Mouse (Mus musculus) hindlimb bud, embryonic 11.5 days (tissue): ENCODE measurements around the gene Pafah1b1.

ENCODE experiments used
- DNase-seq: peaks from one replicate; pipeline ENCODE4 v3.0.0-alpha.2; 2012; ENCODE audit warnings: low read depth, low spot score; ENCODE audit errors: extremely low spot score

The Pafah1b1 gene

DNA sequence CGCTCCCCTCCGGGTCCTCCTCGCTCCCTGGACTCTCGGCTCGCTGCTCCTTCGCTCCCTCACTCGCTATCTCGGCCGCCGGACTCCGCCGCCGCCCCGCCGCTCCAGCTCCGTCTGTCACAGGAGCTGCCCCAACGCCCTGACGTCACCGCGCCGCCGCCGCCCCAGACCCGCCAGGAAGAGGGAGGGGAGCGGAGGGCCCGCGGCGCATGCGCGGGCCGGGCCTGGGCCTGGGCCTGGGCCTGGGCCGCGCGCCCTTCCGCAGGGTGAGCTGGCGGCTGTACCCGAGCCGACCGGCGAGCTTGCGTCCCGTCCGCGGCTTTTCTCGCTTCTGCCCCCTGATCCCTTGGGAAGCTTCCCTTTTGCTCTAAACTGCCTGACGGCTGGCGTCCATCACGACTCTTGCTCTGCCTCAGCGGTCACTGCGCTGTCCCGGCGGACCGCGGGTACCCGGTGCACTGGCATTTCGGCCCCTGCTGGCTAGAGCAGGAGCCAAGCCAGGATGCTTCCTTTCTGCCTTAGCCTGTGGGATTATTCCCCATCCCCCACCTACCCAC is at the start of gene Pafah1b1:
Gene Pafah1b1, minus strand, starts transcription at position 436 of the 557 bp plus-strand sequence.
- peak; percentile 49 for DNase-seq

DNA sequence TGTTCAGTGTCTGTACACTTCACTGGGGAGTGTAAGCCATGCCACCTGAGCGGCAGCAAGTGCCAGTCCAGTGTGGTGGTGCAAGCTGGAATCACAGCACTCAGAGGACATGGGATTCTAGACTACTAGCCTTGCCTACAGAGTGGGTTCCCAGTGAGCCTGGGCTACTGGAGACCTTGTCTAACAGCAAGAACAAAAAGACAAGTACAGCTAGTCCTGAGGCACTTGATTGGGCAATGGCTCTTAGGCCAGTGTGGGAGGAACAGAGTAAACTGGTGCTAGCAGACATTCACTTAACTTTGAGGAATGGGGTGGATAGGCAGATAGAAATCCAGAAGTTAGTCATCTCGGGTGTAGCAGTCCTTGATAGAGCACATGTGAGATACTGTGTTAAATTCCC is 47.9 kb upstream of the Pafah1b1 start:
- no peak for DNase-seq

DNA sequence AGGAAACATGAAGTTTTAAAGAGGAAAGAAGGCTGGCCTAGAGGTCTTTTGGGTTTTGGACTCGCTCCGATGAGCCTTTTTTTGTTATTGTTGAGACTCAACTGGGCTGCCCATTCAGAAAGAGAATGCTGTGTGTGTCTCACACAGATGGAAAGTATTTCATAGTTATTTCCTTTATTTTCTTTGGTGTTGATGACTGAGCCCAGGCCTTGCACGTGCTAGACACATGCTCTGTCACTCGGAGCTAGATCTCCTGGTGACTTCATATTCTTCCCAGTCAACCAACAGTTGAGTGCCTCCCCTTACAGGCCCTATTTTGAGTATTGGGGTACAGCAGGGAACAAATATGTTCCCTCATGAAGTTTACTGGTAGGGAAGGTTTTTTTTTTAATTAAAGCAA is 47.2 kb upstream of the Pafah1b1 start:
- no peak for DNase-seq

DNA sequence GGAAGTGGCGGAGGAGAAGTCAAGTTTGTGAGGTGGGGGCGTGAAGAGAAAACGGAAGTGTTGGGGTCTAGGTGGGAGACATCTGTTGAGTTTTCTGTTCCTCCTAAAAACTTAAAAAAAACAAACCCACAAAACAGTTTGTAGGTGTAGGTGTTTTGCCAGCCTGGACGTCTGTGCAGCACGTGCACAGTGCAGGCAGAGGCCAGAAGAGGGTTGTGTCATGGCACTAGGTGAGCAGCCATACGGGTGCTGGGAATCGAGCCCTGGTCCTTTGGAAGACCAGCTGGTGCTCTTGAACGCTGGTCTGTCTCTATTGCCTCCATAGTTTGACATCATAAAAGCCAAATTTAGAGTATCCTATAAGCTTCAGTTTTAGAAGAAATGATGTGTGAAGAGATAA is 46.8 kb upstream of the Pafah1b1 start:
- no peak for DNase-seq

DNA sequence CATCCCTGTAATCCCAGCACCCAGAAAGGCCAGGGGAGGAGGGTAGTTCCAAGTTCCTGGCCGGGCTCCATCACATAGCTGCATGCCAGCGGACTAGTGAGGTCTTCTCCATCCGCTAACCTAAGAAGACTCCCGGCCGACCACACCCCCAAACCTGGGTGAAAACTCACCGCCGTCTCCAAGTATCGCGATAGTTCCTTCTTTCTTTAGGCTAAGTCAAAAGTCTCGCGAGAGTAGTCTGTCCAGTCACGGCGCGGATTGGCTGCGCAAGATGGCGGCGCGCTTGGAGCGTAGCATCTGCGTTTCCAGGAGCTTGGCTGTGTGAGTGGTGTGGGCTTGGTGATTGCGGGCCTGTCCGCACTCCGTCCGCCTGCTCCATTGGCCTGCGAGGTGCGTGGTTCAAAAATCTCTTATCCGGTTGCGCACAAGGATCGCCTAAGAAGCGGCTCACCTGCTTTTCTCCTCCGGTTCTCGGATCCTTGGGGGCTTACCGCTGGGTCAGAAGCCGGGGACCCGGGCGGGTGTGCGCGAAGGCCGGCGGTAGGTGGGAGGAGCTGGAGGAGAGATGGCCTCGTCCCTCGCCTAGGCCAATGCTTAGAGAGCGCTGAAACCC is 46.2 kb upstream of the Pafah1b1 start, which contains the start of gene Mettl16:
Gene Mettl16, plus strand, starts transcription at position 236 of the 613 bp plus-strand sequence.
- DNase-seq, result peak; percentile 97

DNA sequence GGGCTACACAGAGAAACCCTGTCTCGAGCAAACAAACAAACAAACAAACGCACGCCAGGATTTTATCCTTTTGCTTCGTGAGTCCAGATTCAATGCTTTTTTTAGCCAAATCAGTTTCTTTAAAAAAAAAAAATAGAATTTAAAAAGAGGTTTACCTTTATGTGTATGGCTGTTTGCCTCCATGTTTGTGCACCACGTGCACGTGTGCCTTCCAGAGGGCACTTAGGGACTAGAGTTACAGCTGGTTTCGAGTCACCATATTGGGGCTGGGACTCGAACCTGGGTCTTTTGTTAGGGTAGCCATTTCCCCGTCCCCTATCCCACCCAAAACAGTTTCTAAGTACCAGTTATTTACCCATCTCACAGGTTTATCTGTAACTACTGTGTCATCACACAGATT is 45.6 kb upstream of the Pafah1b1 start:
- no peak for DNase-seq

DNA sequence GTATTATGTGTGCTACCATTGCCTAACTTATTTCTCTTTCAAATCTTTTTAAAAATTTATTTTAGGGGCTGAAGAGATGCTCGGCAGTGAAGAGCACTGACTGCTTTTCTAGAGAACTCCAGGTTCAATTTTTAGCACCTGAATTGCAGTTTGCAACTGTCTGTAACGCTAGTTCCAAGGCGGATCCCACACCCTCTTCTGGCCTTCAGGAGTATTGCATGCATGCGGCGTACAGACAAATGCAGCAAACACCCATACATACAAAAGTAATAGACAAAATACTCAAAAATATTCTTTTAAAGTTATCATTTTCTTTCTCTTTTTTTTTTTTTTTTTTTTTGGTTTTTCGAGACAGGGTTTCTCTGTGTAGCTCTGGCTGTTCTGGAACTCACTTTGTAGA is 43.6 kb upstream of the Pafah1b1 start:
- no peak for DNase-seq

DNA sequence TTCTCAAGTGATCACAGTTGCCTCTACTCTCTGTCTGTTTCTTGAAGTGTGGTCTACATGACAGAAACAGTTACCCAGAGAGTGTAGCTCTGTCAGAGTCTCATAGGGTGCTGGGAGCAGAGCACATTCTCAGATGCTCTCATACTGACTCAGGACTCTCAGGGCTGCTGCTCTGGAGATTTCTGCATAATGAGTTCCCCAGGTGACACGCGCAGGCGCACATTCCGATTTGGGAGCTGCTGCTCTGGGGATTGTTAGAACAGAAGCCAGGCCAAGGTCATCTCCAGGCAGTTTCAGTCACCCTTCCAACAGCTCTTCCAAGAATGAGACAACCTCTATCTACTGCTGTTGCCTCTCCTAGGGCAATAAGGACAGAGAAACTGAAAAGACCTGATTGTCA is 43.0 kb upstream of the Pafah1b1 start:
- DNase-seq, result no peak

DNA sequence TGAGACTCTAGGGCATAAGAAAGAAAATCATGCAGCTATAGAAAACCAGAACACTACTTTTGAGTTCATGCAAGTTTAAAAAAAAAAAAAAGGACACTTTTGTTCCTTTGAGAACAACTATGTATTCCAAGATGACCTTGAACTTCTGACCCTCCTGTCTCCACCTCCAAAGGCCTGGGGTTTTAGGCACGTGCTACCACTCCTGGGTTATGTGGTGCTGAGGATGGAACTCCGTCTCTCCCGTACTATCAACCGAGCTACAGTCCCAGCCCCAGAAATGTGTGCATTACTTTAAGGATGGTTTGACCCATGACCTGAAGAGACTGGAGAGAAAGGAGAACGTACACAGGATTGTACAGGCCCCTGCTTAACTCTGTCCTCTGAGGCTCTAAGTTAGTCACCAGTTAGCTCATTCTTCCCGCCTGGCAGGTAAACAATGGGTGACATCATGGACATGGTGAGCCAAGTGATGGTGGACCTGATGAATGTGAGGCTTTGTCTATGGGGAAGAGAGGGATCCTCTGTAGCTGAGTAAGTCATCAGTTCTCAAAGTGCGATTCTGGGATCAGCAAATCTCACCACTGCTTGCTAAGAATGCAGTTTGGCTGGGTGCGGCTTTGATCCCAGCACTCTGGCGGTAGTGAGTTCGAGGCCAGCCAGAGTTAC is 39.6 kb upstream of the Pafah1b1 start:
- DNase-seq, result no peak

DNA sequence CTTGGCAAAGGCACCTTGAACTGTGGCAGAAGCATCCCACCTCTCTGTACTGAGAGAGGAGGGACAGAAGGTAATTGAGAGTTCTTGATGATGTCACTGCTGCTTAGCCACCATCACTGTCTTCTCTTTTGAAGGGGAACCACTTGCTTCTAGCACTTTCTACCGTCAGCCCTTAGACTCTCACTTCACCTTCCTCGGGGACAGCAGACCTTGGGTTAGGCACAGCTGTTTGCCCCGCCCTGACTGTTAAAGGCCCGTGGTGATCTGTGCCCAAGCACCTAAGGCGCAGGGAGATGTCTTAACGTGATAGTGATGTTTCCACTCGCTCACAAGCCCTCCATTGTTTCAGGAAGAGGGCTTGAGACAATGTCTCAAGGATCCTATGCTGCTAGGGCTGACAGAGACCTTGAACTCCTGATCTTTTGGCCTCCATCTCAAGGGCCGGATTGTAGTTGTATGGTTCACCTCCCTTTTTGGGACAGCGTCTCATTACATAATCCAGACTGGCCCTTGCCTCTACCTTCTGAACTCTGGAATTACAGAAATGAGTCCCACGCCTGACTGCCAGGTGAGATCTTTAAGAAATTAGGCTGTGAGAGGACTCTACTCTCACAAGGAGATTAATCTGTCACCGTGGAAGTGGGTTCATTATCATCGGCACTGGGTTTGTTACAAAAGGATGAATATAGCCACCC is 36.7 kb upstream of the Pafah1b1 start:
- DNase-seq, result no peak

DNA sequence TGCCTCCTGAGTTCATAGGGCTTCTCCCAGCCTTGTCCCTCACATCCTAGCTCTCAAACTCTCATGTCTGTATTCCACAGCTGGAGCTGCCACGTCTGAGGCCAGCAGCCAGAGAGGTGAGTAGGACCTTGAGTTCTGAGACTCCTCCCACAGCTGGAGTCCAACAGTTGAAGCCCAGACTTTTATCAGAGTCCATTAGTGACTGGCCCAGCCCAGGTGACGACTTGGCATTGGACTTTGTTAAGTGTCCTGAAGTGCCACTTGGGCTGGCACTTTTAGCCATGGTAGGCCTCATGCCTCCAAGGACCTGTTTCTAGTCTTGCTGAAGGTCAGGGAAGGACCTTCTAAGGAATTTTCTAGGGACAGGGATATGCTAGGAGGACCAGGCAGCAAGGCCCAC is 32.2 kb upstream of the Pafah1b1 start:
- DNase-seq, result no peak

DNA sequence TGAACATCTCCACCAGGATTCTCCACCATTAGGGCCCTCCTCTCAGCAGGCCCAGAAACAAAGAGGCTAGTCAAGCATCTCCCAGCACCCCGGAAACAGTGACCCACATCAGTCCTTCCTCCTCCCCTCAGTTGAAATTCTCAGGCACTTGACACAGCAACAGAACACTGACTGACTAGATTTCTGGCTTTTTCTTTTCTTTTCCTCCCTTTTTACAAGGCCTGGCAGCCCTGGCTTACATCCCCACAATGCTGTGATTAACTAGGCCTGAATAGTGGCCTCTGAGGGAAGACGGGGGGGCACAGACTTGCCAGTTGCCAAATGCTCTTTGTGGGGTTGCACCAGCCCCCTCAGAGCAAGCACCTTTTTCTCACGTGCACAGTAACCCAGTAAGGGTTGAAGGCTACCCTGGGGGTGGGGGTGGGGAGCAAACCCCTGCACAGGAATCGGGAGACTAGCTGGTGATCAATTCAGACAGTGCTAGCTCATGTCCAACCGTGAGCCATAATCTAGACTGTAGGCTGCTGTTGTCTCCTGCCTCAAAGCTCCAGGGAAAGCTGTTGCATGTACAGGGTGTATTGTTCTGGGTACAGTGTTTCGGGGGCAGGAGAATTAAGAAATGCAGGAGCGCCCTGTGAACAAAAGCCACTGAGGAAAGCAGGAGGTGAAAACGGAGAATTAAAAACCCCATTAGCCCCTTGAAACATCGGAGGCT is 27.0 kb upstream of the Pafah1b1 start:
- DNase-seq, result no peak

DNA sequence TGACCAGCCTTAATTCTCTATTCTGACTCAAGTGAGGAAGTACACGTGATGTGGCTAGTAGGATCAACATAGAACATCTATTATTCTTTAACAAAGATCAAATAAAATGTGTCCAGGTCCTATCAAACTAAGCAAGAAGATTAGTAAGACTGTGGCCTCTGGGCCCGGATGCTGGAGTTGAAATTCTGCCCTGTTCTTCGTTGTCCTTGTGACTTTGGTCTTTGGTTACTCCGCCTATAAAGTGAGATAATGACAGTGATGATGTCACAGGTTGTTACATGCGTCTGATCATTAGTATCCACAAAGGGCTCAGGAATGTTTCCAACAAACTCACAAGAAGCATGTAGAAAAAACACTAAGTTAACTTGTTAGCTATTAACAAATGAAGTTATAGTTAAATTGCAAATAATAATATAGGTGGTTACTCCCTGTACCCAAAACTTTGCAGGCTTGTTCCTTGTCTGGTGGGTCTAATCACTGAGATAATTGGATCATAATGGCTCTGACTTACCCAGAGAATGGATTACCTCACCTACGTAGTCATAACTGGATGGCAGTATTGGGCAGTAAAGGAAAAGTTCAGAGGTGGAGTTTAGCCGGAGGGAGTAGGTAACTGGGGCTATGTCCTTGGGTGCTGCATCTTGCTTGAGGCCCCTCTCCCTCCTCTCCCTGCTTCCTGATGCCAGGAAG is 26.3 kb upstream of the Pafah1b1 start:
- DNase-seq, result no peak

DNA sequence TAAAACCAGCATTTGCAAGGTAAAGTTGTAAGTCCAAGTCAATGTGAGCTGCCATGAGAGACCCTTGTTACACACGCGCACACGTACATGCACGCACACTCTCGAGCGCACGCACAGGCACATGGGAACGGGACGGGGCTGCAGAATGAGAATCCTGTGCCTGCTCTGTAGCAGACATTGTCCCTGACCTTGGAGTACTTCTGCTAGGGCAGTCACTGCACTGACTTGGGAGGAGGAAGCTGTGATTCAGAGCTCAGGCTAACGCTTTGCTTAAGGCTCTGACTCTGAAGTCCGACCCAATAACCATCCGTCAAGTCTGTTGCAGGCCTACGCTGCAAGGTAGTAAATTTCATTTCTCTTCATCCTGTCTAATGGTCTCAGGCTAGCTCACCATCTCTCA is 24.8 kb upstream of the Pafah1b1 start:
- no peak for DNase-seq

DNA sequence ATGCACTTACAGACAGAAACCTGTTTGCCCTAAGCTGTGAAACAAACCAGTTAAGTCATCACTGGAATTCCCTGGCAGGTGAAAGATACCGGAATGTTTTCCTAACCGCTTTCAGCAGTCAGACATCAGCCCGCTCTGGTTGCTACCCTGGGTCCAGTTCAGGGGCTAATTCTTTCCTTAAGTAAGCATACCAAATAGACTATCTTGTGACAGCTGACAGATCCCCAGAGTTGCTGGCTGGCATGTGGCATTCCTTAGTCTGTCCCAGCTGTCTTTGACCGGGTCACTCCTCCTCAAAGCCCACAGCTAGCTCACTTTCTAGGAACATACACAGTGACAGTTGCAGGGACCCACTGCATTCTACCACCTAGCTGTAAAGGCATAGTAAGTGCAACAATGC is 23.6 kb upstream of the Pafah1b1 start:
- DNase-seq, result no peak

DNA sequence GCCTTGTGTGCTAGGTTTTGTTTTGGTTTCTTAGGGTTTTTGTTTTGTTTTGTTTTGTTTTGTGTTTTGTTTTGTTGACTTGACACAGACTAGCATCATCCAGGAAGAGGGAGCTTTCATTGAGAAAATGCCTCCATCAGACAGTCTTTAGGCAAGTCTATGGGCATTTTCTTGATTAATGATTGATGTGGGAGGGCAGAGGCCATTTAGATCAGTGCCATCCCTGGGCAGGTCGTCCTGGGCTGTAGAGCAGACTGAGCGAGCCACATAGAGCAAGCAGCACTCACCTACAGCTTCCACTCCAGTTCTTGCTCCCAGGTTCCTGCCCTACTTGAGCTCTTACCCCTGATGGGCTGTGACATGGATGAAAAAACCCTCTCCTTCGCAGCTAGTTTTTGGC is 13.4 kb upstream of the Pafah1b1 start:
- DNase-seq, result no peak

DNA sequence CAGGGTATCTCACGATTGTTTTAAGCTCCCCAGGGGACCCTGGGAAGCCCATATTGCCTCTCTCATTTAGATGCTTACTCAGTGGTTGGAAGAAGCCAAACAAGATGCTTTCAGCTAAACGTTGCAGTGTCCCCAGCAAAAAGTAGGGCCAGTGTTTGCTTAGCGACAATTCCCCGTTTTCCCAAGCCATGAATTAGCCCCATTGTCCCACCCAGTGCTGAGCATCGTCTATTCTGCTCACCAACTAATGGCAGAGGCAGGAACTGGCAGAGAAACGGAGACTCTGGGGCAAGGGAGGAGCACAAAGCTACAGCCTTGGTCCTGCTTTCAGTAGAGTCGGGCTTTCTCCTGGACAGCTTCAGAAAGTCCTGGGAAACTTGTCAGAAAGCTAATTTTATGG is 10.4 kb upstream of the Pafah1b1 start:
- DNase-seq, result no peak

DNA sequence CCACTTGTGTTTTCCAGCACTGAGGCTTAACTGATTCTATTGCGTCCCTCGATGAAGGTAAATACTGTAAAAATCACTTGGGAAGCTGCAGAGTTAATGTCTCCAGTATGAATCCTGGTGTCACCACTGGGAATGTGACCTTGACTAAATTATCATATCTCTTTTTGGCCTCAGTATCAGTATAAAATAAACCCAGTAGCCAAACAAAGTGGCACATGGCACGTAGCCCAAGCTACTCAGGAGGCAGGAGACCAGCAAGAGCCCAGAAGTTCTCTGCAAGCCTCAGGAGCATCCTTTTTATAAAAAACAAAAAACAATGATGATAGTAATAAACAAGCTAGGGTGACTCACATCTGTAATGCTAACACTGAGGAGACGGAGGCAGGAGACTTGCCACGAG is 711 bp upstream of the Pafah1b1 start:
- DNase-seq, result no peak

DNA sequence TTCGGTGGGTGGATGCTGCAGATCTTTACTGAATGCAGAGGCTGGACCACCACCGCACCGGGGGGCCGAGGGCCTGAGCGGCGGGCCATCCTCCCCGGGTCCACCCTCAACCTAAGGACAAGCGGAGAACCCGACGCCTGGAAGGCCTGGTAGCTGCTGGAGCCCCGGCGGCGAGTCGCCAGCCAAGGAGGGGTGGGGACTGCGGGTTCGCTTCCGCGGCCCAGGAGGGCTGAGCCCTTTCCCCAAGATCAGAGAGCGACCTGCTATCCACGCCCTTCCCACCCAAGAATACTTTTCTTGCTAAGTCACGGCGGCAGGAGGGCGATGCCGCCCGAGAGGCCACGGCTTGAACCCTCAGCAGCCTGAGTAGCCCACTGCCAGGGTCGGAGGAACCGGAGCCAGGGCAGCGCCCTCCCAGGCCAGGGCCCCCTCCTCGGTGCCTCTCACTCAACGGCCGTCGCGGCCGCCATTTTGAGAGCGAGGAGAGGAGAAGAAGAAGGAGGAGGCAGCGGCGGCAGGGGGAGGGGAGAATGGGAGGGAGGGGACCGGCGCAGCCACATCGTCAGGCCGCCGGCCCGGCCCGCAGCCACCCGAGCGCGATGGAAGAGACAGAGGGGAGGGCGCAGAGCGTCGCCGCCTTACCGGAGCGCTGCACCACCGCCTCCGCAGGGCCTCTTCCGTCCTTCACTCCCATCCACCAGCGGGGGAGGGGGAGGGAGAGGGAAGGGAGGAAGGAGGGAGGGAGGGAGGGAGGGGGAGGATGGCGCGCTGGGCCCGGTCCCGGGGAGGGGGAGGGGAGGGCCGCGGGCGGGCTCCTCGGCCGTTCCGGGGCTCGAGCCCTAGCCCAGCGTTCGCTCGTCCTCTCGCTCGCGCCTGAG is 874 bp downstream of the Pafah1b1 start:
- peak; percentile 24 for DNase-seq

DNA sequence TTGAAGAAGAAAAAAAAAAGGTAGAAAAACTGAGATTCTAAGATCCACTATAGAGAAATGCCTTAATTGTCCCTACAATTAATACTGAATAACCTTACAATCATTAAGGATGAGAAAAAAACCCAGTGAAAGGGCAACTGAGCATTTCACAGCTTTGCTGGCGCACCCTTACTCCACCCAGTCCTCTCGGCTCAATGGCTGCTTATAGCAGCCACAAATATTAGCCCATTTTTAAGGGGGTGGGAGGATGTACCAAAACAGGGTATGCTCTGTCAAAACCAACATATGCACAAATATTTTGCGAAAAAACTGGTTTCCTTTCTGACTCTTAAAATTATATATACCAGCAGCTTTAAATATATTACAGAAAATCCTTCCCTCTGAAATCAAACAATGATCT is 2.5 kb downstream of the Pafah1b1 start:
- no peak for DNase-seq
